Mouse (Mus musculus) subcutaneous adipose tissue, adult 2 months (tissue): Measurements from ENCODE around the gene Tsc22d4. TPM values are rescaled to one million over a fixed set of nuclear protein-coding genes. Genes with fewer than 3 reads are reported as not detected.

Experiments used
- polyA plus RNA-seq: library from polyadenylated mRNA; depleted of rRNA; stranded (reverse); fragments of >200 nt; gene quantifications from 2 replicates; pipeline ENCODE4 v1.2.3, GENCODE M21; 2012; ENCODE audit warnings: low replicate concordance; rRNA removed

Gene Tsc22d4
- polyA plus RNA-seq: 77.4 and 106 TPM in 2 replicates

DNA sequence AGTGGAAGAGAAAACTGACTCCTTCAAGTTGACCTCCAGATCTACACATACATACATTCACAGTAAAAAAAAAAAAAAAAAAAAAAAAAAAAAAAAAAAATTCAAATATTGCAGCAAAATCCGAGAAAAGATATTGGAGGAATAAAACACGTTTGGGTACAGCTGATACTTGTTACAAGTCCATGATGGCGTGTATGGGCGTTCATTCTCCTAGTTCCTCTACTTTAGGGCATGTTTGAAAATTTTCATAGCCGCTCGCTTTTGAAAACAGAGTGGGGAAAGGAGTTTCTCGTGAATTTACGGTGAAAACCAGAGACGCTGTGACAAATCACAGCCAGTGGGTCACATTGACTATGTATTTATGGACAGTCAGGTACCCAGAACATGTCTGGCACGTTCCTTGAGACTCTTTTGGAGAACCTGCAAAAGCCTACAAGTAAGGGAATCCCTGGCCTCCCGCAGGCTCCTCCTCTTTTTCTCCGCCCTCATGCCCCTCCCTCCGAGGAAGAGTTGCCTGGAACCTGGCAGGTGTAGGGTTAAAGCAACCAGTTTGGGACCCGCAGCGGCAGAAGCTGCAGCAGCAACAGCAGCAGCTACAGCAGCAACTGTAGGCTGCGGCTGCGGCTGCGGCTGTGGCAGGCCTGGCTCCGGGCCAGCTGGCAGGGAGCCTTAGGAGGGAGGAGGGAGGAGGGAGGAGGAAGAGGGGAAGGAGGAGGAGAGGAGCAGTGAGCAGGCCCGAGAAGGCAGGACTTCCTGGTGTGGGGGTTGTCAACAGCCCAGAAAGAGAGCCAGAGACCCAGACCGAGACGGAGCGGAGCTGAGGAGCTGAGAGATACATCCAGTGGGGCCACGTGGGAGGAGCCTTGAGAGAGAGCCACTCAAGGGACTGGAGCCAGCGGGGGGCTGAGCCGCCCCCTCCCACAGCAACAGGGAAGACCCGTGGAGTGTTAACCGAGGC lies at the start of gene Tsc22d4:
Gene Tsc22d4, plus strand, starts transcription at position 517 of the 958 bp plus-strand sequence.

DNA sequence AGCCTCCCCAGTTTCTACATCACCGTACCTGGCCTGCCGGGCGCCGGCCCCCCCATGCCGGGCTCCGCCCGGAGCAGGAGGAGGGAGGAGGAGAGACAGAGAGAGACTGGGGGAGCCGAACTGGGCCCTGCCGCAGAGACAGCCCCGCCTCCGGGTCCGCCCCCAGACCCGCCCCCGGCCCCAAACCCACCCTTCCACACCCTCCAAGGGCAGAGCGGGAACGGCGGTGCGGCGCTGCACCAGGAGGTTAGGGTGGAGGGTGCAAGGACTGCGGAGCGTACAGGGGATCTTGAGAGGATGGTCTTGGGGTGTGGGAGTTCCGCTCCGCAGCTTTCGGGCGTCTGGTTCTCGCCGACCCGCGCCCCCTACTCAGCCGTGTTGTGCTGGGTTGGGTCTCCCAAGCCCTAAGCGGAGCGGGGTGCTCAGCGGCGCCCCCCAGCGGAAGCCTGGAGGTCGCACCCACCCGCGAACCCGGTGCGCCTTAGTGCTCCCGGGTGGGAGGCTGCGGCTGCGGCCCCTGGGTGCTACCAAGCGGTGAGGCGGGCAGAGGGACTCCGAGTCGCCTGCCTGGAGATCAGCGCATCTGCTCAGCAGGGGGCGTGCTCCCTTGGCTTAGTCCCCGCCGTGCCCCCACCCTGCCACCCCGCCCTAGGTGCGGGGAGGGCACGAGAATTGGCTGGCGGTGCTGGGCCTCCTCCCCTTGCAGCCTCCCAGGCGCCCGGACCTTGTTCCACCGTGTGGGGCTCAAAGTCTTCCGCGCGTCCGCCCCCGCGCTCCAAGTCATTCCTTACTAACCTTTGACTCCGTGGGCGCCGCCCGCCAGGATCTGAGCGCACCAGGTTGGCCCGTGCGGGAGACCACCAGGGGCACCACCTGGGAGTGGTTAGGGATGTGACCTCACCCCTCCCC lies 4.3 kb upstream of the Tsc22d4 start, which contains the start of gene Nyap1:
Gene Nyap1, minus strand, starts transcription at position 585 of the 909 bp plus-strand sequence.

DNA sequence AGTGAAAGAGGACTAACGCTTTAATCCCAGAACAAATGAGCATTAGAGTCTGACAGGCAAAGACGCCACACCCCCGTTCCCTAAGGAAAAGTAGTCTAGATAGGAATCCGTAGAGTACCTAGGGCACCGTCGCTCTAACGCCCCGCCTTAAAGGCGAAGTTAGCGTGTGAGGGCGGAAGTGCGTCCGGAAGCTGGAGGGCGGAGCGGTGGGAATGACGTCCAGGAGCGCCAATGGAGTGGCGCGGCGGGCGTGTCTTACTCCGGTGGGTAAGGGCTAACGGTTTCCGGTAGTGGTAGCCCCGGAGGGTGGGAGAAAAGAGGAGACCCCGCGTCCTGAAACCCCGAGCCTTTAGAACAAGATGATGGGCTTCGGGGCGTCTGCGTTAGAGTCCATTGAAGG lies 33.1 kb downstream of the Tsc22d4 start, which contains the start of gene Ppp1r35:
Gene Ppp1r35, plus strand, starts transcription at position 215 of the 400 bp plus-strand sequence.

DNA sequence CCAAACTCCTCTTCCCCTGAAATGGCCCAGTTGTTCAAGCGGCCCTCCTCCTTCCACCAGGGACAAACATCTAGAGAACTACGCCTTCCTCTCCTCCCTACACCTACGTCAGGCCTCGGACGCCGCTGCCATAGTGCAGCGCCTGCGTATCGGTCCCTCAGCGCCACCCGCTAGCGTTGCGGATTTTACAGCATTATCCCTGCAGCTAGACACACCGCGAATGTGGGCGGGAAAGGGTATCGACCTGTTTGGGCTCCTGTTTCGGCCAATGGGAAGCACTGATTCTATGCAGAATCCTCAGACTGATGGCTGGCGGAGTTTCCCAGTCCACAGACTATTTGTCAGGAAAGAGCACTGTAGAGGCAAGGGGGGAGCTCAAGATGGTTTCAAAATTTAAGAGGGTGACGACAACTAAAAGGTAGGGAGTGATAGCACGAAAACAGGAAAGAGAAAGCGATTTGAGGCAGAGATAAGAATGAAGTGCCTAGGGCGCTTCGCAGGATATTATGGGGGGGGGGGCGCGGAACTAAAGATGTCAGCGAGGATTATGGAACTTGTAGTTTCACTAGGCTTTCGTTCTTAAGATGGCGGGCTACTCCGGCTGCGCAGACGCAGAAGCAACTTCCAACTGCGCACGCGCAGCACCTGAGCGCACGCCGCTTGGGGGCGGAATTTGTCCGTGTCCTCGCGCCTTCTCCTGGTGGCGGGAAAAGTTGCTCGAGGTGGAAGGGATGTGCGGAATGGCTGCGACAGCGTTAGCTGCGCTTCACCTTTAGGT lies 41.8 kb downstream of the Tsc22d4 start, which contains the start of the genes Mepce and Zcwpw1:
Gene Mepce, minus strand, starts transcription at position 505 of the 778 bp plus-strand sequence.
Gene Zcwpw1, plus strand, starts transcription at position 648 of the 778 bp plus-strand sequence.

Other genes with a start within 250 kb of the Tsc22d4 start
- gene Pop7, start 243.2 kb upstream of the Tsc22d4 start, polyA plus RNA-seq: 36.0 and 53.4 TPM in 2 replicates
- gene Gigyf1, start 227.2 kb upstream of the Tsc22d4 start, polyA plus RNA-seq: 25.9 and 42.7 TPM in 2 replicates
- not detected in 2 replicates for gene Epo, start 212.5 kb upstream of the Tsc22d4 start, polyA plus RNA-seq
- gene Gnb2, start 212.2 kb upstream of the Tsc22d4 start, polyA plus RNA-seq: 882 and 932 TPM in 2 replicates
- gene Actl6b, start 192.2 kb upstream of the Tsc22d4 start, polyA plus RNA-seq: 0.14 and 1.6 TPM in 2 replicates
- gene Tfr2, start 175.9 kb upstream of the Tsc22d4 start, polyA plus RNA-seq: 5.8 and 25.3 TPM in 2 replicates
- gene Mospd3, start 144.7 kb upstream of the Tsc22d4 start, polyA plus RNA-seq: 85.2 and 108 TPM in 2 replicates
- gene Pcolce, start 131.9 kb upstream of the Tsc22d4 start, polyA plus RNA-seq: 140 and 168 TPM in 2 replicates
- gene Fbxo24, start 116.7 kb upstream of the Tsc22d4 start, polyA plus RNA-seq: 0.71 and 0.79 TPM in 2 replicates
- 37.2 and 60.0 TPM in 2 replicates for gene Lrch4, start 116.6 kb upstream of the Tsc22d4 start, polyA plus RNA-seq
- 14.9 and 32.2 TPM in 2 replicates for gene Gm20605, start 116.6 kb upstream of the Tsc22d4 start, polyA plus RNA-seq
- gene Sap25, start 104.4 kb upstream of the Tsc22d4 start, polyA plus RNA-seq: 60.1 and 83.8 TPM in 2 replicates
- 29.5 and 86.2 TPM in 2 replicates for gene Irs3, start 100.0 kb upstream of the Tsc22d4 start, polyA plus RNA-seq
- 32.7 and 54.1 TPM in 2 replicates for gene Agfg2, start 61.0 kb upstream of the Tsc22d4 start, polyA plus RNA-seq
- 0.77 and 4.9 TPM in 2 replicates for gene Nyap1, start 4.1 kb upstream of the Tsc22d4 start, polyA plus RNA-seq
- 24.9 and 28.3 TPM in 2 replicates for gene Ppp1r35, start 33.1 kb downstream of the Tsc22d4 start, polyA plus RNA-seq
- gene Mepce, start 41.9 kb downstream of the Tsc22d4 start, polyA plus RNA-seq: 35.8 and 48.0 TPM in 2 replicates
- gene Zcwpw1, start 42.1 kb downstream of the Tsc22d4 start, polyA plus RNA-seq: 1.9 and 2.5 TPM in 2 replicates
- gene Pilra, start 90.6 kb downstream of the Tsc22d4 start, polyA plus RNA-seq: 2.6 and 7.9 TPM in 2 replicates
- 3.9 and 6.1 TPM in 2 replicates for gene Pilrb1, start 112.4 kb downstream of the Tsc22d4 start, polyA plus RNA-seq
- gene Pilrb2, start 126.1 kb downstream of the Tsc22d4 start, polyA plus RNA-seq: 4.4 and 4.8 TPM in 2 replicates
- gene Cyp3a13, start 175.9 kb downstream of the Tsc22d4 start, polyA plus RNA-seq: not detected in 2 replicates
- 0.09 and 0.14 TPM in 2 replicates for gene Gjc3, start 217.4 kb downstream of the Tsc22d4 start, polyA plus RNA-seq
- 0.16 and 0.39 TPM in 2 replicates for gene Azgp1, start 235.8 kb downstream of the Tsc22d4 start, polyA plus RNA-seq